Mouse (Mus musculus): Measurements from ENCODE around the gene Glis1. TPM values are rescaled to one million over a fixed set of nuclear protein-coding genes. Genes with fewer than 3 reads are reported as not detected.

Gene Glis1
- polyA plus RNA-seq, 1 experiment from 2014 or later: 4.9 TPM

GRCm38 (mm10) chr4:107457602-107458001, 23.2 kb downstream of the Glis1 start:
- no peak overlapping the region for H3K27ac ChIP-seq
- 0 out of 2 replicates have a peak, but pooled peaks cover 2% of the 10 kb centered on the region for H3K4me1 ChIP-seq
- no peak overlapping the region; the same call in 1 of the 2 replicates for H3K4me2 ChIP-seq (replicated peaks)
- 57% methylated on average over 12 of the region's 12 CpGs for WGBS
- no peak overlapping the region for H3K9ac ChIP-seq
- no peaks in the 10 kb centered on the region for H3K36me3 ChIP-seq
- H3K4me3 ChIP-seq: no peak overlapping the region
- no peak for ATAC-seq (ENCODE audit: low FRiP score, low read depth)
- no peaks in the 10 kb centered on the region for H3K27me3 ChIP-seq (replicated peaks)
- no peaks in the 10 kb centered on the region for H3K9me3 ChIP-seq

- H3K27me3 ChIP-seq (replicated peaks): no peaks in the 10 kb centered on the region
- H3K9ac ChIP-seq: no peak overlapping the region
- H3K4me3 ChIP-seq: no peak overlapping the region
- H3K27ac ChIP-seq: no peak overlapping the region
- ATAC-seq (ENCODE audit: low FRiP score, low read depth): no peak
- no peaks in the 10 kb centered on the region for H3K36me3 ChIP-seq
- H3K9me3 ChIP-seq: no peaks in the 10 kb centered on the region
- 89% methylated on average over 17 of the region's 17 CpGs for WGBS
- 0 out of 2 replicates have a peak, but pooled peaks cover 2% of the 10 kb centered on the region for H3K4me1 ChIP-seq
- no peak overlapping the region for H3K4me2 ChIP-seq (replicated peaks)
These were observed 24.5 kb downstream of the Glis1 start for GRCm38 (mm10) chr4:107458907-107459306.

GRCm38 (mm10) chr4:107459461-107459860, 25.1 kb downstream of the Glis1 start:
- Histone ChIP-seq H3K4me1 (0 out of 2 replicates have a peak, but pooled peaks cover 2% of the 10 kb centered on the region), H3K27me3 (replicated peaks) (no peaks in the 10 kb centered on the region), H3K4me2 (replicated peaks) (no peak overlapping the region), H3K9ac (no peak overlapping the region), H3K4me3 (no peak overlapping the region), H3K36me3 (no peaks in the 10 kb centered on the region), H3K9me3 (no peaks in the 10 kb centered on the region), H3K27ac (no peak overlapping the region)
- WGBS: 84% methylated on average over 2 of the region's 2 CpGs
- no peak for ATAC-seq (ENCODE audit: low FRiP score, low read depth)

GRCm38 (mm10) chr4:107460468-107460867, 26.1 kb downstream of the Glis1 start:
- H3K4me2 ChIP-seq (replicated peaks): no peak overlapping the region
- 76% methylated on average over 11 of the region's 11 CpGs for WGBS
- no peaks in the 10 kb centered on the region for H3K36me3 ChIP-seq
- 0 out of 2 replicates have a peak, but pooled peaks cover 2% of the 10 kb centered on the region for H3K4me1 ChIP-seq
- H3K27me3 ChIP-seq (replicated peaks): no peaks in the 10 kb centered on the region
- H3K27ac ChIP-seq: no peak overlapping the region
- no peak for ATAC-seq (ENCODE audit: low FRiP score, low read depth)
- no peaks in the 10 kb centered on the region for H3K9me3 ChIP-seq
- no peak overlapping the region for H3K4me3 ChIP-seq
- H3K9ac ChIP-seq: no peak overlapping the region

GRCm38 (mm10) chr4:107467831-107468230, 33.4 kb downstream of the Glis1 start:
- H3K27me3 ChIP-seq (replicated peaks): no peaks in the 10 kb centered on the region
- H3K27ac ChIP-seq: no peak overlapping the region
- ATAC-seq (ENCODE audit: low FRiP score, low read depth): no peak
- H3K9me3 ChIP-seq: no peaks in the 10 kb centered on the region
- no peak overlapping the region for H3K9ac ChIP-seq
- no peak overlapping the region for H3K4me3 ChIP-seq
- H3K4me1 ChIP-seq: no peaks in the 10 kb centered on the region
- no peaks in the 10 kb centered on the region for H3K36me3 ChIP-seq
- 81% methylated on average over 7 of the region's 7 CpGs for WGBS
- H3K4me2 ChIP-seq (replicated peaks): no peak overlapping the region

GRCm38 (mm10) chr4:107468264-107468663, 33.9 kb downstream of the Glis1 start:
- Histone ChIP-seq H3K4me1 (no peaks in the 10 kb centered on the region), H3K9me3 (no peaks in the 10 kb centered on the region), H3K9ac (no peak overlapping the region), H3K4me3 (no peak overlapping the region), H3K4me2 (replicated peaks) (no peak overlapping the region), H3K27me3 (replicated peaks) (no peaks in the 10 kb centered on the region; the same call in 1 of the 2 replicates), H3K27ac (no peak overlapping the region), H3K36me3 (no peaks in the 10 kb centered on the region)
- 59% methylated on average over 13 of the region's 13 CpGs for WGBS
- no peak for ATAC-seq (ENCODE audit: low FRiP score, low read depth)

GRCm38 (mm10) chr4:107468768-107469167, 34.4 kb downstream of the Glis1 start:
- Histone ChIP-seq H3K9ac (no peak overlapping the region), H3K4me2 (replicated peaks) (no peak overlapping the region), H3K36me3 (no peaks in the 10 kb centered on the region), H3K27ac (no peak overlapping the region), H3K9me3 (no peaks in the 10 kb centered on the region), H3K27me3 (replicated peaks) (no peaks in the 10 kb centered on the region; the same call in 1 of the 2 replicates), H3K4me3 (no peak overlapping the region), H3K4me1 (no peaks in the 10 kb centered on the region)
- no peak for ATAC-seq (ENCODE audit: low FRiP score, low read depth)
- 81% methylated on average over 11 of the region's 11 CpGs for WGBS

- H3K4me1 ChIP-seq: no peaks in the 10 kb centered on the region
- no peak overlapping the region for H3K4me2 ChIP-seq (replicated peaks)
- H3K27me3 ChIP-seq (replicated peaks): no peaks in the 10 kb centered on the region; the same call in 1 of the 2 replicates
- no peaks in the 10 kb centered on the region for H3K36me3 ChIP-seq
- no peaks in the 10 kb centered on the region for H3K9me3 ChIP-seq
- no peak overlapping the region for H3K4me3 ChIP-seq
- WGBS: 60% methylated on average over 11 of the region's 11 CpGs
- H3K27ac ChIP-seq: no peak overlapping the region
- no peak overlapping the region for H3K9ac ChIP-seq
- no peak for ATAC-seq (ENCODE audit: low FRiP score, low read depth)
These were observed 41.9 kb downstream of the Glis1 start for GRCm38 (mm10) chr4:107476266-107476665.

- 76% methylated on average over 5 of the region's 5 CpGs for WGBS
These were observed 44.6 kb downstream of the Glis1 start for GRCm38 (mm10) chr4:107479015-107479414.

GRCm38 (mm10) chr4:107482541-107482940, 48.1 kb downstream of the Glis1 start:
- Histone ChIP-seq H3K4me3 (no peak overlapping the region), H3K9ac (no peak overlapping the region), H3K4me1 (no peaks in the 10 kb centered on the region), H3K9me3 (no peaks in the 10 kb centered on the region), H3K4me2 (replicated peaks) (no peak overlapping the region), H3K27ac (no peak overlapping the region), H3K27me3 (replicated peaks) (no peaks in the 10 kb centered on the region), H3K36me3 (no peaks in the 10 kb centered on the region)
- ATAC-seq (ENCODE audit: low FRiP score, low read depth): no peak
- WGBS: 86% methylated on average over 2 of the region's 2 CpGs

More at GRCm38 (mm10) chr4:107479015-107479414, 44.6 kb downstream of the Glis1 start:
- H3K27me3 ChIP-seq (replicated peaks): no peaks in the 10 kb centered on the region
- H3K36me3 ChIP-seq: no peaks in the 10 kb centered on the region
- no peak overlapping the region for H3K9ac ChIP-seq
- H3K4me1 ChIP-seq: no peaks in the 10 kb centered on the region
- no peaks in the 10 kb centered on the region for H3K9me3 ChIP-seq
- no peak overlapping the region for H3K4me2 ChIP-seq (replicated peaks)
- no peak overlapping the region for H3K27ac ChIP-seq
- ATAC-seq (ENCODE audit: low FRiP score, low read depth): no peak
- H3K4me3 ChIP-seq: no peak overlapping the region

- H3K36me3 ChIP-seq: no peaks in the 10 kb centered on the region
- WGBS: 92% methylated on average over 20 of the region's 20 CpGs
- ATAC-seq (ENCODE audit: low FRiP score, low read depth): no peak
These were observed 49.3 kb downstream of the Glis1 start for GRCm38 (mm10) chr4:107483556-107484220.

GRCm38 (mm10) chr4:107484221-107484575, 49.8 kb downstream of the Glis1 start:
- H3K4me3 ChIP-seq: no peak overlapping the region
- ATAC-seq (ENCODE audit: low FRiP score, low read depth): no peak
- H3K36me3 ChIP-seq: no peaks in the 10 kb centered on the region
- H3K27me3 ChIP-seq (replicated peaks): no peaks in the 10 kb centered on the region
- H3K4me1 ChIP-seq: no peaks in the 10 kb centered on the region
- no peak overlapping the region for H3K4me2 ChIP-seq (replicated peaks)
- 94% methylated on average over 4 of the region's 4 CpGs for WGBS
- H3K27ac ChIP-seq: no peak overlapping the region
- H3K9me3 ChIP-seq: no peaks in the 10 kb centered on the region
- H3K9ac ChIP-seq: no peak overlapping the region

More at GRCm38 (mm10) chr4:107483556-107484220, 49.3 kb downstream of the Glis1 start:
- no peak overlapping the region for H3K4me2 ChIP-seq (replicated peaks)
- no peaks in the 10 kb centered on the region for H3K27me3 ChIP-seq (replicated peaks)
- no peak overlapping the region for H3K9ac ChIP-seq
- H3K27ac ChIP-seq: no peak overlapping the region
- H3K4me1 ChIP-seq: no peaks in the 10 kb centered on the region
- H3K4me3 ChIP-seq: no peak overlapping the region
- H3K9me3 ChIP-seq: no peaks in the 10 kb centered on the region

GRCm38 (mm10) chr4:107485903-107486302, 51.5 kb downstream of the Glis1 start:
- no peak for ATAC-seq (ENCODE audit: low FRiP score, low read depth)
- no peaks in the 10 kb centered on the region for H3K36me3 ChIP-seq
- no peak overlapping the region for H3K9ac ChIP-seq
- H3K4me2 ChIP-seq (replicated peaks): no peak overlapping the region
- no peak overlapping the region for H3K27ac ChIP-seq
- WGBS: 67% methylated on average over 5 of the region's 5 CpGs
- H3K9me3 ChIP-seq: no peaks in the 10 kb centered on the region
- H3K4me1 ChIP-seq: no peaks in the 10 kb centered on the region
- H3K4me3 ChIP-seq: no peak overlapping the region
- no peaks in the 10 kb centered on the region for H3K27me3 ChIP-seq (replicated peaks)
